Mouse (Mus musculus) hindbrain, postnatal 0 days (tissue): Measurements from ENCODE around the gene 1700010I14Rik. TPM values are rescaled to one million over a fixed set of nuclear protein-coding genes. Genes with fewer than 3 reads are reported as not detected.

Experiments
- ATAC-seq: fragments of 200-750 bp; cut with Nextera tagmentation; 2 replicates; pipeline ENCODE4 v1.8.0; 2017; ENCODE audit warnings: mild to moderate bottlenecking, moderate TSS enrichment, moderate library complexity
- DNase-seq: peaks from one replicate; pipeline ENCODE4 v3.0.0-alpha.2; 2015; ENCODE audit warnings: low spot score
- H3K27ac ChIP-seq: fragments of 300-500 bp; sonication (generic); 2 replicates; pipeline ENCODE4 v1.5.1; 2014; ENCODE audit warnings: mild to moderate bottlenecking
- H3K27me3 ChIP-seq: fragments of 300-500 bp; sonication (generic); 2 replicates; pipeline ENCODE4 v1.6.1; 2014; ENCODE audit warnings: low read length, mixed read lengths; ENCODE audit not compliant: insufficient read depth
- H3K36me3 ChIP-seq: fragments of 300-500 bp; sonication (generic); 2 replicates; pipeline ENCODE4 v1.6.1; 2014; ENCODE audit warnings: low read length, mixed read lengths; ENCODE audit not compliant: insufficient read depth
- H3K4me1 ChIP-seq: fragments of 300-500 bp; sonication (generic); 2 replicates; pipeline ENCODE4 v1.6.1; 2014; ENCODE audit warnings: antibody characterized with exemption, low read length, mixed read lengths; ENCODE audit not compliant: insufficient read depth
- H3K4me2 ChIP-seq: fragments of 300-500 bp; sonication (generic); 2 replicates; pipeline ENCODE4 v1.6.1; 2014; ENCODE audit warnings: low read depth, mild to moderate bottlenecking, low read length, moderate library complexity, mixed read lengths
- H3K4me3 ChIP-seq: fragments of 300-500 bp; sonication (generic); 2 replicates; pipeline ENCODE4 v1.5.1; 2014; ENCODE audit warnings: low read length
- H3K9ac ChIP-seq: fragments of 300-500 bp; sonication (generic); replicated peaks from 2 replicates; pipeline ENCODE4 v1.6.1; 2014; ENCODE audit warnings: mild to moderate bottlenecking, low read length, moderate library complexity, mixed read lengths
- H3K9me3 ChIP-seq: fragments of 300-500 bp; sonication (generic); 2 replicates; pipeline ENCODE4 v1.6.1; 2016; ENCODE audit warnings: low read length, mixed read lengths
- CTCF ChIP-seq: IDR thresholded peaks from 2 replicates; pipeline ENCODE4 v1.5.1; 2016; ENCODE audit warnings: antibody characterized with exemption, control low read depth, low read depth
- WGBS: fragments of 180-500 bp; shearing (Covaris S2); extraction: QIAGEN DNeasy Blood & Tissue Kit; methylation state at CpG from one replicate; pipeline ENCODE4 v1.1.7; 2014; 5-methylcytosine and 5-hydroxymethylcytosine counted together
- polyA plus RNA-seq: library from polyadenylated mRNA; unstranded; fragments of >200 nt; fragmentation: Nextera tagmentation; extraction: Ambion mirVana; gene quantifications from 2 replicates; pipeline ENCODE4 v1.2.1, GENCODE M21; 2015
- total RNA-seq: library from RNA; depleted of rRNA; stranded (reverse); fragments of >200 nt; gene quantifications from 2 replicates; pipeline ENCODE4 v1.2.3, GENCODE M21; 2014

The 1700010I14Rik gene
- total and polyA plus RNA-seq, 2 experiments from 2014 or later, result 0.84 to 2.8 TPM

DNA sequence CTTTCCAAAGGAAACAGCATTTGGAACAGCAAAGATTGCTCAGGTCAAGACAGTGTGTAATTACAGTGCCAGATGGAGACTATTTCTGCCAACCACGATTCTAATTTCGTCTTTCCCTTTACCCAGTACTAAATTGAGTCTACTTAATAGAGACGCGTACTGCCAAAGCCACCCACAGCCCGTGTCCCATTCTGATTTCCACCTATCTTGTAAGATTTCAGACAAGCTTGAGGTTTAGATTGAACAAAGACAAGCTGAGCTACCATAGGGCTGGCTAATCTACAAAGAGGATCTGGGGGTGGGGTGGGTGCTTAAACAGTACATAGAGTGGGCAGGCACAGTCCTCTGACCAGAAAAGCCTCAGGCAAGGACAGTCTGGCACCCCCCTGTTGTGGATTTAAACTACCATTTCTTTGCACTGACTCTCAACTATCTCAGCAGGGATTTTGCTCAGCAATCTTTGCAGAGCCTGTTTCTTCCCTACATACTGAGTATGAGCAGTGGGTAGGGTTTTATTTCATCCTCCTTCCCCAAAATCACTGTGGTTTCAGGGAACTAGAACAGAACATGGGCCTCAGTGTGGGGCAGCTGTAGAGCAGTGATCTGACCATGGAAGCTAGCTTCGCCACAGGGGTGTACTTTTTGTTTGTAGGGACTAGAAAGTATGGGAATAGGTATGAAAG lies 44.4 kb downstream of the 1700010I14Rik start:
- WGBS, result 42% methylated on average over 6 of the region's 6 CpGs

DNA sequence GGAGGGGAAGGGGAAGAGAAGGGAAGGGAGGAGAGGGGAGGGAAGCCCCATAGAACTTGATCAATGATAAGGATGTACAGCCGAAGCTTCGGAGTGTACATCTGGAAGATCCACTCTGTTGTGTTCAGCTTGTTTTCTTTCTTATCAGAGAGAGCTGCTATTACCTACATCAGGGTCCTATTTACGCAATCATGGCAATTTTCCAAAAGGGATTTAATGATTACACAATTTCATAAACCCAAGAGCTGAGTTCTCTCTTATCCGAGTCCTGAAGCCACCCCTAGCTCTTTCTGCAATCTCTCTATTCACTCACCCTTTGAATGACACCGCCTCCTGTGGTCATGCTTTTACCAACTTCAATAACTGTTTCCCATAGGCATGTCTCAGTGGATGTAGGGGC lies 45.4 kb downstream of the 1700010I14Rik start:
- no peak for DNase-seq

More for the DNA sequence above, 44.4 kb downstream of the 1700010I14Rik start:
- H3K9me3 ChIP-seq, result no peaks in the 10 kb centered on the region
- no peak overlapping the region for H3K9ac ChIP-seq
- H3K4me3 ChIP-seq, result no peak overlapping the region
- peak; percentile 55; the same call in 1 of the 2 replicates for ATAC-seq
- TF ChIP-seq CTCF, result no peak
- DNase-seq, result peak; percentile 39
- H3K27me3 ChIP-seq, result no peaks in the 10 kb centered on the region
- H3K36me3 ChIP-seq, result no peaks in the 10 kb centered on the region
- H3K4me1 ChIP-seq, result peaks cover 10% of the 10 kb centered on the region
- H3K27ac ChIP-seq, result peak overlapping the region; percentile 72
- H3K4me2 ChIP-seq, result peak overlapping the region; percentile 43; the same call in 1 of the 2 replicates

DNA sequence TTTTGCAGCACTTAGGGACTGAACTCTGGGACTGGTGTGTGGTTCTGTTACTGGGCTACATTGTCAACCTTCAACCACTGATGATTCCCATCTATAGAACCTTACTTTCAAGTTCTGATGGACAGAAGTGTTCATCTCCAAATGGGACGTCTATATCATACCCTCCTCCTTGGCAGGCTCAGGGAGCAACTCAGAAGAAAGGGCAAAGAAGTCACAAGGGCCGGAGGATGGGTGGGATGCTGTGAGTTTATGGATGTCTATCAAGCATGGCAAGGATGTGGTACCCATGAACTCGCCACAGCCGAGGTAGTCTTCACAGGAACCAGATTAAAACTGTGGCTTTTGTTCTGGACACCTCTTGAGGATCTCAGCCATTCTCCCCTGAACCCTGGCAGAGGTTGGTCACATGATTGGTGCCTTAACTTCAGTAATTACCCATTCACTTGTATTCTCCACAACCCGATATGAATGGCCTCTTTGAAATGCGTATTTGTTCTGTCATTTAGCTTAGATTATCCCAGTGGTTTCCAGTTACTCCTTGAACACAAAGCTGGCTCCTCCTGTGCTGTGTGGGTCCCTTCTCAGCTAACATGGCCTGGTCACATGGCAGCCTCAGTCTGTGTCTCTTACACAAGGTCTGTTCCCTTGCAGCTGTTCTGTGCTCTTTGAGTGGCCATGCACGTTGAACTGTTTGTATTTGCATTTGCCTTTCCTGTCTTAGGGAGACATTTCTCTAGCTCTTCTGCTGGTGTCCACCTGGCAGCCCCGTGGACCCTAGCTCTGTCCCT lies 47.6 kb downstream of the 1700010I14Rik start:
- no peak for TF ChIP-seq CTCF
- H3K4me2 ChIP-seq, result no peak overlapping the region
- no peaks in the 10 kb centered on the region for H3K36me3 ChIP-seq
- ATAC-seq (no peak), DNase-seq (no peak)
- WGBS, result 80% methylated on average over 8 of the region's 8 CpGs
- H3K9ac ChIP-seq, result no peak overlapping the region
- no peaks in the 10 kb centered on the region for H3K27me3 ChIP-seq
- no peaks in the 10 kb centered on the region for H3K9me3 ChIP-seq
- no peak overlapping the region for H3K27ac ChIP-seq
- H3K4me1 ChIP-seq, result peaks cover 10% of the 10 kb centered on the region
- H3K4me3 ChIP-seq, result no peak overlapping the region

More for the DNA sequence above, 45.4 kb downstream of the 1700010I14Rik start:
- Histone ChIP-seq H3K4me1 (peaks cover 10% of the 10 kb centered on the region), H3K36me3 (no peaks in the 10 kb centered on the region), H3K27ac (no peak overlapping the region), H3K9me3 (no peaks in the 10 kb centered on the region), H3K27me3 (no peaks in the 10 kb centered on the region), H3K9ac (no peak overlapping the region), H3K4me2 (no peak overlapping the region), H3K4me3 (no peak overlapping the region)
- TF ChIP-seq CTCF, result no peak
- no peak for ATAC-seq
- 83% methylated on average over 5 of the region's 5 CpGs for WGBS

DNA sequence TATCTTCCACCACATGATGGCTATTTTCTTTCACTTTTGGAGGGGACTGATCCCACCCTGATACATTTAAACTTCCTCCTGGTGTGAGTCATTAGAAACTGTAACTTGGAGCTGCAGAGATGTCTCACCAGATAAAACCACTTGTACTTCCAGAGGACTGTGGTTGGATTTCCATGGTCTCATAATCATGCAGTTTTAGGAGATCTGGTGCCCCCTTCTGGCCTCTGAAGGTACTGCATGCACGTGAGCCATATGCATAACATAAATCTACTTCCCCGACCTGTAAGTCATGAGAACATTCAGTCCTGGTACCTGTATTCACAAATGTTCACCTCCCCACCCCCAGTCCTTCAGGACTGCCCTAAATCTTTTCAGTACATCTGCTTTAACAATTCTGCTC lies 54.6 kb downstream of the 1700010I14Rik start:
- no peaks in the 10 kb centered on the region for H3K9me3 ChIP-seq
- H3K4me1 ChIP-seq, result no peaks in the 10 kb centered on the region
- no peak for ATAC-seq
- TF ChIP-seq CTCF, result peak; percentile 74
- H3K9ac ChIP-seq, result no peak overlapping the region
- no peak overlapping the region for H3K27ac ChIP-seq
- no peaks in the 10 kb centered on the region for H3K36me3 ChIP-seq
- H3K4me3 ChIP-seq, result no peak overlapping the region
- no peak overlapping the region for H3K4me2 ChIP-seq
- peak; percentile 61 for DNase-seq
- H3K27me3 ChIP-seq, result no peaks in the 10 kb centered on the region
- WGBS, result 48% methylated on average over 2 of the region's 2 CpGs

DNA sequence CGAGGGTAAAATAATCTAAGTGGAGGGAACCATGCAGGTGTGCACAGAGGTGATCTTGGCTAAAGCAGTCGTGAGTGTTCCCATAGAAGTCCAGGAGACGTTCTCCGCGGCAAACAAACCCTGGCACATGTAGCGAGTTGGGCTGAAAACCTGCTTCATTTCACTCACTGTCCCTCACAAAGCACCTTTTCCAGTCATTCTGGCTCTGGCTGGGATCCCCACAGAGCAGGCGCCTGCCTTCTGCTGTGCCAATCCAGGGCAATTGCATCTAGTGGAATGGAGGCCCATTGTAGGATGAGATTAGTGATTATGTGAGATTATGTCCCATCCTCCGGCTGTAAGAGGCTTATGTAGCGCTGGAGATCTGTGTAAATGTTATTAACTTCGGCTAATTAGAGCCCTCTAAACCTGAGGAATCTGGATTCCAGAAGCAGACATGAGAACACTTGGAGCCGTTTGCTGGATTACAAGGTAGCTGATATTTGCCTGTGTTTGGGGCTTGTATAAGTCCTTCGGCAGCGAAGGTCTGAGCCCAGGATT lies 64.4 kb downstream of the 1700010I14Rik start:
- no peak overlapping the region for H3K4me3 ChIP-seq
- TF ChIP-seq CTCF, result no peak
- H3K9me3 ChIP-seq, result no peaks in the 10 kb centered on the region
- H3K9ac ChIP-seq, result no peak overlapping the region
- H3K27me3 ChIP-seq, result no peaks in the 10 kb centered on the region
- no peaks in the 10 kb centered on the region for H3K4me1 ChIP-seq
- H3K36me3 ChIP-seq, result no peaks in the 10 kb centered on the region
- ATAC-seq, result no peak
- H3K4me2 ChIP-seq, result no peak overlapping the region
- WGBS, result 60% methylated on average over 13 of the region's 13 CpGs
- no peak for DNase-seq
- no peak overlapping the region for H3K27ac ChIP-seq

DNA sequence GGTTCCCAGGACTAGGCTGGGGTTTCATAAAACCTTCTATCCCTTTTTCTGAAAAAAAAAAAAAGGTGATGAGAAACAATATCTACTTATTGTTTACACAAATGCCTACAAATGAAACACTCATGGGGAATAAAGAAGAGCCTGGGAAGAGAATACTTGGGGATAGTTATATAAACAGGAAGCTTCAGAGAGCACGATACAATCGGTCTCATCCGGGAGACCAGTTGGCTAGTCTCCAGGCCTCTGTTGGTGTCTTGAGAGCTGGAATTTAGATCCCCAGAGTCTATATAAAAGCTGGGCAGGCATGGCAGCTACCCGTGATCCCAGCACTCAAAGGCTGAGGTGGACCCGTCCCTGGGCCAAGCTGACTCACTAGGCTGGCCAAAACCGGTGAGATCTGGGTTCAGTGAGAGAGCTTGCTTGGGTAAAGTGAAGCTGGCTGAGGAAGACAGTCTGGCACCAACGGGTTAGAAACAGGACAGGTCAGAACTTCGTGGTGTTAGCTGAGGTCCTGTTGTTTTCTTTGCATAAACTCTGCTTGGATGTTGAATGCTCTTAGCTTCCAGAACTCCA lies 71.3 kb downstream of the 1700010I14Rik start:
- H3K4me1 ChIP-seq, result no peaks in the 10 kb centered on the region
- H3K27ac ChIP-seq, result no peak overlapping the region
- DNase-seq, result no peak
- TF ChIP-seq CTCF, result no peak
- H3K9ac ChIP-seq, result no peak overlapping the region
- no peak for ATAC-seq
- no peaks in the 10 kb centered on the region for H3K27me3 ChIP-seq
- no peak overlapping the region for H3K4me3 ChIP-seq
- no peak overlapping the region for H3K4me2 ChIP-seq
- H3K9me3 ChIP-seq, result no peaks in the 10 kb centered on the region
- WGBS, result 55% methylated on average over 8 of the region's 8 CpGs
- H3K36me3 ChIP-seq, result no peaks in the 10 kb centered on the region
